Comparison of ENCODE assay signal across 25 mouse cellular contexts in genomic region chr7:120795544-120795943, GRCm38 (mm10). TPM values are rescaled to one million over a fixed set of nuclear protein-coding genes. Genes with fewer than 3 reads are reported as not detected.
"Had no signal": no experiment of that assay in that cellular context is flagged by ENCODE, and none has a peak within 500 bp of the region (broad histone marks: within the 10 kb centered on the region; RNA-seq: fewer than 3 reads in every experiment).

No protein-coding gene starts in this region.

- H3K27me3 ChIP-seq: lung, embryonic 15.5 days; neural tube, embryonic 13.5 days; neural tube, embryonic 15.5 days; stomach, embryonic 15.5 days had no signal

- H3K9ac ChIP-seq: liver, postnatal 0 days; lung, embryonic 15.5 days; neural tube, embryonic 13.5 days; neural tube, embryonic 15.5 days; stomach, embryonic 15.5 days had no signal

- H3K4me2 ChIP-seq: lung, embryonic 15.5 days; midbrain, embryonic 11.5 days; neural tube, embryonic 13.5 days; neural tube, embryonic 15.5 days; stomach, embryonic 15.5 days had no signal

- DNase-seq: liver, postnatal 0 days; lung, adult 2 months; lung, postnatal 14 days; lung, postnatal 36 days; midbrain, embryonic 14.5 days; retina, postnatal 1 day; right cerebral cortex, adult 18-20 months; right cerebral cortex, postnatal 25 days; right cerebral cortex, postnatal 4 days; thymus, adult 2 months; thymus, postnatal 25 days; thymus, postnatal 4 days had no signal

- H3K27ac ChIP-seq: lung, embryonic 15.5 days; macrophage; neural tube, embryonic 13.5 days; neural tube, embryonic 15.5 days; stomach, embryonic 15.5 days; stomach, postnatal 0 days had no signal

- H3K36me3 ChIP-seq: lung, embryonic 15.5 days; neural tube, embryonic 13.5 days; neural tube, embryonic 15.5 days; stomach, embryonic 15.5 days had no signal

- H3K4me3 ChIP-seq: lung, embryonic 15.5 days; myocyte; neural tube, embryonic 13.5 days; neural tube, embryonic 15.5 days; stomach, embryonic 15.5 days had no signal

- ATAC-seq: liver, postnatal 0 days; lung, postnatal 0 days; midbrain, embryonic 16.5 days had no signal

- H3K9me3 ChIP-seq: lung, embryonic 15.5 days; neural tube, embryonic 13.5 days; neural tube, embryonic 15.5 days; stomach, embryonic 15.5 days had no signal

- H3K4me1 ChIP-seq: lung, embryonic 15.5 days; neural tube, embryonic 13.5 days; neural tube, embryonic 15.5 days; stomach, embryonic 15.5 days had no signal

RNA-seq across cellular contexts. Expression of gene Gm5737, which starts 16.6 kb away (rescaled TPM):
- total RNA-seq: megakaryocyte progenitor cell, adult 5-6 weeks had no signal
- polyA plus RNA-seq: liver, postnatal 0 days; lung, embryonic 15.5 days; lung, postnatal 0 days; macrophage; midbrain, embryonic 11.5 days; myocyte; neural tube, embryonic 11.5 days; neural tube, embryonic 13.5 days; neural tube, embryonic 15.5 days; spleen, adult 2 months; stomach, embryonic 15.5 days; stomach, postnatal 0 days had no signal

RNA-seq across cellular contexts. Expression of gene Vwa3a, which starts 56.4 kb away (rescaled TPM):
- total RNA-seq: megakaryocyte progenitor cell, adult 5-6 weeks had no signal
- polyA plus RNA-seq: macrophage had no signal
